Mouse (Mus musculus) ZHBTc4 (cell line): ENCODE data around the gene Tpcn2.

Source experiments
- DNase-seq: peaks from one replicate; pipeline ENCODE4 v3.0.0-alpha.2; 2011; ENCODE audit warnings: low read depth, low spot score

Tpcn2 gene

DNA sequence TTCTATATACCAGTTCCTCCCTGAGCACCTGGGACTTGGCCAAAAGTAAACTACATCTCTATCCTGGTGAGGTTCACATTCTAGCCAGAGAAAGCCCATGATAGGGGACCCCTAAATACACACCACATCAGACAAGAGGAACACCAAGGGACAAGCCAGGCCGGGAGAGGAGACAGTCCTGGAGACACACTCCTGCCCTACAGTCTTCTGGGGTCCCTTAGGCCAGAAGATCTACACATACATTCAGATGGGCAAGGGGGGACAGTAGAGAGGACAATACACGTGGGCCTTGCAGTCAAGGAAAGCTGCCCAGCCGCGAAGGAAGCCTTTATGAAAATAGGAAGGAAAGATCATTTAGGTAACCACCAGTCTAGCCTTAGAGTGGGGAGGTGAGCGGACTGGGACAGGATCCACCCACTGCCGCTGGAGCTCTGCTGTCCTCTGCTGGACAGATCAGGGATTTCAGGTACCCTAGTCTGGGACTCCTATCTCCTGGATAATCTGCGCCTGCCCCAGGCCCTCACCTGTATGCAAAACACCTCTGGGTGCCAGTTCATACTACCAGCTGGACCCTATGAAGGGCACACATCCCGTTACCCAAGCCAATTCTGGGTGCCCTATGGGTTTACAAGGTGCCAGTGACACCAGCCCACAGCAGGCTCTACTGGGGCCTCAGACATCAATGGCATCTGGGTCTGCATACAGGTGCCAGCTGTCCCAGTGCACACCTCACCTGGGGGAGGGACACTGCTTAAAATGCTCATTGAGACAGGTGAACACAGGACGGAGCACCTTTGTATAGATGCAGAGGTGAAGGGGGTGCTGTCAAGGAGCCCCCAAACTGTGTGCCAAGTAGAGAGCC, 40.7 kb downstream of the Tpcn2 start:
- DNase-seq, result peak; percentile 77

DNA sequence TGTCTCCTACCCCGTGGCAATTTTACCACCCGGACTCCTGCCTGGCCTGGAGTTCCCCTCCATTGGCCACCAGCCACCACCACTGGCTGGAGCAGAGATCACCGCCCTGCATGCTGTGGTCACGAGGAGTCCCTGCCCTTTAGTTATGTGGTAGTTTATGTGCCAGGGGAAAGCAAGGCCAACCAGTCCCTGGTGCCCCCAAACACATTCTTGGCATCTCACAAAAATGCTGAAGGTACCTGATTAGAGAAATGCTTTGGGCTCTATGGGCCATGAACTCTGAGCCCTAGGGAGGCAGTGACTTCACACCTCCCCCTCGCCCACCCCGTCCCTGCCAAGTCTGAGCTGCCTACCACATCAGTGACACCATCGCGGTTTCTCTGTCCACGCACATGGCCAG, 41.8 kb downstream of the Tpcn2 start:
- DNase-seq, result no peak

GRCm38 (mm10) chr7:145240929-145241328, 42.9 kb downstream of the Tpcn2 start:
- no peak for DNase-seq

- no peak for DNase-seq
Observed at GRCm38 (mm10) chr7:145239736-145240505, 43.9 kb downstream of the Tpcn2 start.

GRCm38 (mm10) chr7:145239145-145239544, 44.7 kb downstream of the Tpcn2 start:
- no peak for DNase-seq

GRCm38 (mm10) chr7:145234841-145235790, 48.7 kb downstream of the Tpcn2 start:
- DNase-seq, result no peak

DNA sequence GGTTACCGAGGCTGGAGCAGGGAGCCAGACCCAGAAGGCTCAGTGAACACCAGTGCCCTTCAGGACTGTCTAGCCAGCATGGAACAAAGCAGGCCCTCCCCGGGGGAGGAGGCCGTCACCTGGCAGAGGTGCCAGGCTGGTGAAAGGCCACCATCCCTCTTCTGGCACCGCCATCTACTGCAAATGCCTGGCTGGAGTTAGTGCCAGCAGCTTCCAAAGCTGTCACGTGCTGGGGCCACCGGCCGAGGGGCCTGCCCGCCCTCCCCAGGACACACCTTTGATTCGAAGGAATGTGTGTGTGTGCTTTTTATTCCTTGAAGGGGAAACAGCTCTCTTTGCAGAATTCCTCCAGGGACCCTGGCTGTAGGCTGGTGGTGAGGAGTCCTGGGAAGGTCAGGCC, 52.2 kb downstream of the Tpcn2 start:
- DNase-seq, result no peak

- no peak for DNase-seq
Observed at GRCm38 (mm10) chr7:145226641-145227040, 57.2 kb downstream of the Tpcn2 start.

DNA sequence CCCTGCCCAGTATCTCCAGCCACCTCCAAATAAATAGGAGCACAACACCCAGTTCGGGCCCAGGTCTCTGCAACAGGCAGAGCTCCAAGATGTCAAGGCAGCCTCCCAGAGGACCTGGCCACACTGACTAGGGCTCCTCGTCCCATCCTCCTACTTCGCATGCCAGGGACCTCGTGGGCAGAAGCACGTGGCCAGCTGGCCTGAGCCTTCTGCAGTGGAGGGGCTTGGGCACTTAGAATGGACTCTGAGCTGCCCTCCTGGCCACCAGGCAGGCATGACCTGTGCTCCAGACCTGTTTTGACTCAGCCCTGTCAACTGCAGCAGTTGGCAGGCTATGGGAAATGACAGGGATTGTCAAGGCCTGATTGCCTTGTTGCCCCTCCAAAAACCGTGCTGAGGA, 58.2 kb downstream of the Tpcn2 start:
- no peak for DNase-seq

- peak; percentile 45 for DNase-seq
Observed at GRCm38 (mm10) chr7:145221841-145222689, 61.7 kb downstream of the Tpcn2 start.

DNA sequence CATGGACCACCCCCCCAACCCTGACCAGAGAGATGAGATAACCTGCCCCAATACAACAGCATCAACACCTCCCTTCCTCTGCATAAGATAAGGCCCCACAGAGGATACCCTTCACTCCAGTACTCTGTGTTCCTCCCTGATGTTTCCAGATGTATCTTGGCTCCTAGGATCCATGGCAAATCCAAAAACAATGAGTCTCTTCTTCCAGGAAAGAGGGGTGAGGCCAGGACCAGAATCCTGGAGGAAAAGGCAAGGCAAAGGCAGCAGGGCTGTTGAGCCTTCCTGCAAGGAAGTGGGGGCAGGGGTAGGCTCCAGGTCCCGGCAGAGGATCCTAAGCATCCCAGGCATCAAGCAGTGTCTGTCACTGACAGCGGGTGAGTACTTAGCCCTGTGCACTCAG, 62.5 kb downstream of the Tpcn2 start:
- DNase-seq, result no peak

DNA sequence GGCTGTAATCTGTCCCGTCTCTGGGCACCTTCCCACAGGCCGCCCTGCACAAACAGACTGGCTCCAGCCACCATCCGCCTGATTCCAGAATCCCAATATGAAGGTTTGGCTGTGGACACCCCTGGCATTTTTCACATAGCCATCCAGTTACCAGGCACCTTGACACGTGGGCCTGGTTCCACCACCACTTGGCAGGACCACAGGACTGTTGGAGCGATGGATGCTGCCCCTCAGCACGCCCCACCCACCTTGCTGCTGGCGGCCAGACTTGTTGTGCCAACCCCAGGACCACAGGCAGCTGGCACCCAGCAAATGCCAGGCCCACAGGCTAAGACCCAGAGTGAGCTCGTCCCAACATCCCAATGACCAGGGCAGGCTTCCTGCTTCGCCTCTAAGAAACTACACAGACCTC, 64.4 kb downstream of the Tpcn2 start:
- no peak for DNase-seq

DNA sequence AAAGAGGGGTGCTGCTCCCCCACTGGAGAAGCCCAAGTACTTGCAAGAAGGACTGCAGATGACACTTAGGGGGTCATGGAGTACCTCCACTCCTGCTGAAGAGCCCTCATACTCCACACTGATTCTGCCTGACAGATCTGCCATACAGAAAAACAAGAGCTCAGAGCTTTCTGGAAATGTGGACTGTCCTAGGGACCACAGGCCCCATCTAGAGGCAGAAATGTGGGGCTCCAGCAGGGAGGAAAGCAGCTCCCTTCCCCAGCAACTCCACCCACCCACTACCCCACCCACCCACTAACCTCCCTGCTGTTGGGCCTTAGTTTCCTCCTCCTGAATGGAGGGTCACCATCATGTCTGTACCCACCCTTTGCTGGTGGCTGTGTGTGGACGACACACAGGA, 67.2 kb downstream of the Tpcn2 start:
- peak; percentile 53 for DNase-seq

- DNase-seq, result no peak
Observed at GRCm38 (mm10) chr7:145215476-145215875, 68.3 kb downstream of the Tpcn2 start.

- DNase-seq, result peak; percentile 29
Observed at GRCm38 (mm10) chr7:145211680-145212659, 71.8 kb downstream of the Tpcn2 start.

- peak; percentile 65 for DNase-seq
Observed at GRCm38 (mm10) chr7:145210477-145211070, 73.2 kb downstream of the Tpcn2 start.

DNA sequence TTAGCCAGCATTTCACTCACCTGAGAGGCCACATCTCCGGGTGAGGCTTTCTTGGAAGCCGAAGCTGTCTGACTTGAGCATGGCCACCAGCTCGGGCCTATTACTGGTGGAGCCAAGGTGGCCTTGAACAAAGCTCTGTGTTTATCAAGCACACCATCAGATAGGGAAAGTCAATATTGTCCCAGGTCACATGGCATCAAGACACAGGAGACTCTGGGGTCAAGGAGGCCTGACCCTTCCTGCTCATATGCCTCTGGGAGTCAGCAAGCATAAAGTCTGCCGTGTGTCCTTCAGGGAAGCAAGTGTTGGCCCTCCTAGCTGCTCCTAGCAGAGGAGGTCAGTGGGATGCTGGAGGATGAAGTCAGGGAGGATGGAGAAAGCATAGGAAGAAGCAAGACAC, 75.8 kb downstream of the Tpcn2 start, which contains the start of gene 1810010D01Rik:
Gene 1810010D01Rik, minus strand, starts transcription at position 114 of the 400 bp plus-strand sequence.
- no peak for DNase-seq

DNA sequence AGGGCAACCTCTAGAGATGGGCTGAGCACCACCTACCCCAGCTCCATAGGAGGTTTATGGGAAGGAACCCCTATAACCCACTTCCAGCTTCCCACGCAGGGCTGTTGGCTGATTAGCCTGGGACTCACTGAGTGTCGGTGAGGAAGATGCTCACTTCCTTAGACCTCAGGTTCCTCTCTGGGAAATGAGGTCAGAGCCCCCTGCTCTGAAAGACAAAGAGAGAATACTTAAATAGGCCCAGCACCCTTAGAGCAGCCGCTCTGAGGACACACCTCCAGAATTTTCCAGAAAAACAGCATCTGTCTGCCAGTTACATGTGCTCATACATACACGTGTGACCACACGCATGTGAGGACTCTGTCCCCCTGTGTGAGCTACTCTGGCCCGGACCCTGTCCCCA, 77.0 kb downstream of the Tpcn2 start:
- DNase-seq, result no peak

GRCm38 (mm10) chr7:145206056-145206610, 77.7 kb downstream of the Tpcn2 start:
- peak; percentile 26 for DNase-seq
